Mouse (Mus musculus): ENCODE measurements around the gene Slc36a1. TPM values are rescaled to one million over a fixed set of nuclear protein-coding genes. Genes with fewer than 3 reads are reported as not detected.

Gene Slc36a1
- polyA plus RNA-seq, 2 experiments, result 1.7 to 7.9 TPM

DNA sequence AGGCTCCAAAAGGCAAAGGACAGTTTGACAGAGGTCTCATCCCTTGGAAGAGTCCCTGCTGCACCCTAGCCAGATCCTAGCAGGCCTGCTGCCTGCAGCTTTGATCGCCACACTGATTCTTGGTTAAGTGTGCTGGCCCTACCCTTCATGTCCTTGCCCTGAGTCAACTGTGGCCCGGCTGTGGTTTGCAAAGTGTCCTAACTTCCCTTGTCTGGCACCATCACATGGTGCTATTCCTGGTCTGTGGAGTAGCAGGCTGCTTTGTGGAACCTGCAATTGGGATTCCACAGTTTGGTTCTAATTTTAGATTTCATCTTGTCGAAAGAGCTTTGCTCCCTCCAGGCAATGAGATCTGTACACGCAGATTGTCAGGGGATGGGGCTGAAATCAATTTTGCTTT is 16.9 kb upstream of the Slc36a1 start:
- DNase-seq (ENCODE audit: low read depth in 3 of 3, low spot score in 3 of 3) (no peak), ATAC-seq (ENCODE audit: insufficient read depth) (no peak)
- H3K4me3 ChIP-seq (ENCODE audit: insufficient read depth in 1 of 2, low read depth in 2 of 2, low read length in 2 of 2), result no peak overlapping the region
- no peak for TF ChIP-seq EP300 (IDR thresholded peaks at IDR 0.05; ENCODE audit: low read depth)
- no peak for TF ChIP-seq CTCF (IDR thresholded peaks at IDR 0.05; ENCODE audit: low read depth)
- H3K4me1 ChIP-seq (replicated peaks; ENCODE audit: control insufficient read depth in 2 of 2, insufficient read depth in 2 of 2, low read length in 1 of 2), result 0 out of 4 replicates have a peak, but pooled peaks cover 0 to 4% of the 10 kb centered on the region in 2 experiments
- H3K27me3 ChIP-seq (ENCODE audit: control insufficient read depth, insufficient read depth, low read length), result no peaks in the 10 kb centered on the region
- no peaks in the 10 kb centered on the region for H3K9me3 ChIP-seq (ENCODE audit: control insufficient read depth, low read length)
- H3K4me2 ChIP-seq (ENCODE audit: low read depth), result no peak overlapping the region
- WGBS (ENCODE audit: insufficient replicate concordance), result 45% methylated on average over 4 of the region's 4 CpGs
- H3K27ac ChIP-seq, result no peak overlapping the region
- H3K36me3 ChIP-seq (replicated peaks; ENCODE audit: control insufficient read depth, insufficient read depth, low read depth), result no peaks in the 10 kb centered on the region
- H3K9ac ChIP-seq (replicated peaks), result no peak overlapping the region

DNA sequence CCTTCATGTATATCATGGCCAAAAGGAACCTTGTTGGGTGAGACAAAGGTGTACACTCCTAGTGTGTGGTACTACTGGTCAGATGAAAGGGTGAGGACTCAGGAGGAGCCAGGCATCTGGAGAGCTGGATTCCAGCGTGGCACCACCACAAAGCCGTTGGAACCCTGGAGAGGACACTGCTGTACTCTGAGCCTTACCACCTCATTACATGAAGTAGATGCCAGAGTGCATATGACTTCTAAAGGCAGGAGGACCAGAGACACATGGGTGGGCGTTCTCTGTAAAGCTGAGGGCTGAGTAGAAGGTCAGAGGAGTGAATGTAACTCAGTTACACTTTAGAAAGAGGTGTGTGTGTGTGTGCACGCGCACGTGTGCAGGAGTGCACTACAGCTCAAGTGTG is 16.4 kb upstream of the Slc36a1 start:
- no peaks in the 10 kb centered on the region for H3K36me3 ChIP-seq (replicated peaks; ENCODE audit: control insufficient read depth, insufficient read depth, low read depth)
- H3K9me3 ChIP-seq (ENCODE audit: control insufficient read depth, low read length), result no peaks in the 10 kb centered on the region
- no peak for TF ChIP-seq CTCF (IDR thresholded peaks at IDR 0.05; ENCODE audit: low read depth)
- TF ChIP-seq EP300 (IDR thresholded peaks at IDR 0.05; ENCODE audit: low read depth), result no peak
- no peak overlapping the region for H3K9ac ChIP-seq (replicated peaks)
- H3K27me3 ChIP-seq (ENCODE audit: control insufficient read depth, insufficient read depth, low read length), result no peaks in the 10 kb centered on the region
- no peak overlapping the region for H3K27ac ChIP-seq
- no peak overlapping the region for H3K4me2 ChIP-seq (ENCODE audit: low read depth)
- ATAC-seq (ENCODE audit: insufficient read depth) (no peak), DNase-seq (ENCODE audit: low read depth in 3 of 3, low spot score in 3 of 3) (no peak)
- H3K4me3 ChIP-seq (ENCODE audit: insufficient read depth in 1 of 2, low read depth in 2 of 2, low read length in 2 of 2), result no peak overlapping the region
- 0 out of 4 replicates have a peak, but pooled peaks cover 0 to 4% of the 10 kb centered on the region in 2 experiments for H3K4me1 ChIP-seq (replicated peaks; ENCODE audit: control insufficient read depth in 2 of 2, insufficient read depth in 2 of 2, low read length in 1 of 2)
- 65% methylated on average over 6 of the region's 6 CpGs for WGBS (ENCODE audit: insufficient replicate concordance)

DNA sequence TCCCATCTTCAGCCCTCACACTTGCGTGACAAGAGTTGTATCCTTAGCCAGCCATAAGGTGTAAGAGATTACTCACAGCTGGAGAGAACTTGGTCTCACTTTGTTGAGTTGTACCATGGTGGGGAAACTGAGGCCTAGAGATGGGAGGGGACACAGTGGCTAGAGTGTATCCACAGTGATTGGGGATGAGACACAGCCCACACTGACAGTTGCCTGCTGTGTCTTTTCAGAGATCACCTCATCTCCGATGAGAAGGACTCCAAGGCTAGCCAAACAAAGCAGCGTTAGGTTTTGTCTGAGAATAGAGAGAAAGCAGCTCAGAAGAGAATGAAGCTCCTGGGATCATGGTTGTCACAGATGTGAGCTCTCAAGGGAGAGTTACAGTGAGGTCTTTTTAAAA is 13.9 kb upstream of the Slc36a1 start:
- no peak overlapping the region for H3K4me3 ChIP-seq (ENCODE audit: insufficient read depth in 1 of 2, low read depth in 2 of 2, low read length in 2 of 2)
- no peak overlapping the region for H3K9ac ChIP-seq (replicated peaks)
- TF ChIP-seq CTCF (IDR thresholded peaks at IDR 0.05; ENCODE audit: low read depth) (no peak), EP300 (IDR thresholded peaks at IDR 0.05; ENCODE audit: low read depth) (no peak)
- no peak overlapping the region for H3K27ac ChIP-seq
- no peaks in the 10 kb centered on the region for H3K9me3 ChIP-seq (ENCODE audit: control insufficient read depth, low read length)
- H3K36me3 ChIP-seq (replicated peaks; ENCODE audit: control insufficient read depth, insufficient read depth, low read depth), result no peaks in the 10 kb centered on the region
- WGBS (ENCODE audit: insufficient replicate concordance), result 54% methylated on average over 3 of the region's 3 CpGs
- no peak for ATAC-seq (ENCODE audit: insufficient read depth)
- H3K4me1 ChIP-seq (replicated peaks; ENCODE audit: control insufficient read depth in 2 of 2, insufficient read depth in 2 of 2, low read length in 1 of 2), result no peaks in the 10 kb centered on the region
- no peaks in the 10 kb centered on the region for H3K27me3 ChIP-seq (ENCODE audit: control insufficient read depth, insufficient read depth, low read length)
- no peak overlapping the region for H3K4me2 ChIP-seq (ENCODE audit: low read depth)
- DNase-seq (ENCODE audit: low read depth in 3 of 3, low spot score in 3 of 3), result no peak

DNA sequence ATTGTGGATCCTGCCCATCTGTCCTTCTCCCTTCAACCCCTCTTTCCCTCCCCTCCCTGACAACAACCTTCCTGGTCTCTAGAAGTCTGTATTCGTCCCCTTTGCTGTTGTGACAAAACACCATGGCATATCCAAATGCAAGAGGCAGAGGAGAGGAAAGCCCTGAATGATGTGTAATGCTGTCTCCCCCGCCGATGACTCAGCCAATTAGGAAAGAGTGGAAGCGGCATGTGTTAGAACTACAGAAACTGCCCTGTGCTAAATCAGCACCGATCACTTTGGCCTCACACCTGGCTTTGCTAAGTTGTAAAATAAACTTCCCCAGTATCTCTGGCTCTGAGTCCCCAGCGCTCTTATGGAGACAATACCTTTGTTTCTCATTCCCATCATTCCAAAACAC is 7.1 kb upstream of the Slc36a1 start:
- Histone ChIP-seq H3K27ac (no peak overlapping the region), H3K9ac (replicated peaks) (no peak overlapping the region), H3K9me3 (ENCODE audit: control insufficient read depth, low read length) (no peaks in the 10 kb centered on the region), H3K4me3 (ENCODE audit: insufficient read depth in 1 of 2, low read depth in 2 of 2, low read length in 2 of 2) (no peak overlapping the region), H3K4me1 (replicated peaks; ENCODE audit: control insufficient read depth in 2 of 2, insufficient read depth in 2 of 2, low read length in 1 of 2) (peaks cover 0 to 6% of the 10 kb centered on the region in 2 experiments; a peak in 1 of 4 replicates), H3K36me3 (replicated peaks; ENCODE audit: control insufficient read depth, insufficient read depth, low read depth) (no peaks in the 10 kb centered on the region), H3K27me3 (ENCODE audit: control insufficient read depth, insufficient read depth, low read length) (no peaks in the 10 kb centered on the region), H3K4me2 (ENCODE audit: low read depth) (no peak overlapping the region)
- 23% methylated on average over 6 of the region's 6 CpGs for WGBS (ENCODE audit: insufficient replicate concordance)
- TF ChIP-seq EP300 (IDR thresholded peaks at IDR 0.05; ENCODE audit: low read depth) (no peak), CTCF (IDR thresholded peaks at IDR 0.05; ENCODE audit: low read depth) (no peak)
- ATAC-seq (ENCODE audit: insufficient read depth), result no peak
- DNase-seq (ENCODE audit: low read depth in 3 of 3, low spot score in 3 of 3), result no peak

DNA sequence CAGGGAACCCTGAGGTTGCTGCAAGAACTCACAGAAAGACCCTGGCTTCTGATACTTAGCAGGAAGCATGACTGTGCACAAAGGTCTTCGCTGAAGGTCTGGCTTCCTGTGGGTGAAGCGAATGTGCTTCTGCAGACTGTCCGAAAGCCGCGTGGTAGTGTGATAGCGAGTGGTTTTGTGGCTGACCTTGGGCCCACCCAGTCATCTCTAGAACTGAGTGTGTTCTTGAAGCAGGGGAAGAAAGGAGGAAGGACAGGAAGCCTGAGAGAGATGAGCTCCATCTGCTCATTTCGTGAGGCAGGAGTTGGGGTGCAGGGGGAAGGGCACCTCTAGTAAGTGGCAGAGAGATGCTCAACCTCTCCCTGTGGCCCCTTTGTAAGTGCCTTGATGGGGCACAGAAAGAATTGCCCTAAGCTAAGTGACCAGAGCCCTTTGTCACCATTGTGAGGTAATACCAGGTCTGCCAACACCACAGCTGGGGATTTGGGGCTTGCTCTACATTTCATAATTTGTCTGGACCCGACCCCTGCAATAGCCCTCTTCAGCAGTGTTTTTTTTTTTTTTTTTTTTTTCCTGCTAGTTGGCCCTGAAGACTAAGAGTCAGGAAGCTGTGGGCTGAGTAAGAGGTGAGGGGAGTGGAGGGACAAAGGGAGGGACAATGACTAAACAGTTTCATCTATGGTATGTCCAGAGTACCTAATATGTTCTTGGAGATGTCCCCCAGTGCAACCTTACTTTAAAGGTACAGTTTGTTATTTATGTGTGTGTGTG is 6.2 kb upstream of the Slc36a1 start:
- Histone ChIP-seq H3K27ac (no peak overlapping the region), H3K4me2 (ENCODE audit: low read depth) (no peak overlapping the region), H3K9me3 (ENCODE audit: control insufficient read depth, low read length) (no peaks in the 10 kb centered on the region), H3K4me1 (replicated peaks; ENCODE audit: control insufficient read depth in 2 of 2, insufficient read depth in 2 of 2, low read length in 1 of 2) (peaks cover 0 to 6% of the 10 kb centered on the region in 2 experiments; a peak in 1 of 4 replicates), H3K27me3 (ENCODE audit: control insufficient read depth, insufficient read depth, low read length) (no peaks in the 10 kb centered on the region), H3K4me3 (ENCODE audit: insufficient read depth in 1 of 2, low read depth in 2 of 2, low read length in 2 of 2) (no peak overlapping the region), H3K9ac (replicated peaks) (no peak overlapping the region), H3K36me3 (replicated peaks; ENCODE audit: control insufficient read depth, insufficient read depth, low read depth) (no peaks in the 10 kb centered on the region)
- no peak for TF ChIP-seq CTCF (IDR thresholded peaks at IDR 0.05; ENCODE audit: low read depth)
- TF ChIP-seq EP300 (IDR thresholded peaks at IDR 0.05; ENCODE audit: low read depth), result no peak
- DNase-seq (ENCODE audit: low read depth in 3 of 3, low spot score in 3 of 3) (no peak), ATAC-seq (ENCODE audit: insufficient read depth) (no peak)
- WGBS (ENCODE audit: insufficient replicate concordance), result 10% methylated on average over 8 of the region's 8 CpGs
